Mouse (Mus musculus): Measurements from ENCODE around the gene Dnajc21. TPM values are rescaled to one million over a fixed set of nuclear protein-coding genes. Genes with fewer than 3 reads are reported as not detected.

Gene Dnajc21
- 40.4 TPM for polyA plus RNA-seq (2015; fragmentation: Illumina TruSeq; extraction: RNeasy Lipid Tissue Mini Kit (QIAGEN cat#74804); ENCODE audit: insufficient read depth, low replicate concordance)

DNA sequence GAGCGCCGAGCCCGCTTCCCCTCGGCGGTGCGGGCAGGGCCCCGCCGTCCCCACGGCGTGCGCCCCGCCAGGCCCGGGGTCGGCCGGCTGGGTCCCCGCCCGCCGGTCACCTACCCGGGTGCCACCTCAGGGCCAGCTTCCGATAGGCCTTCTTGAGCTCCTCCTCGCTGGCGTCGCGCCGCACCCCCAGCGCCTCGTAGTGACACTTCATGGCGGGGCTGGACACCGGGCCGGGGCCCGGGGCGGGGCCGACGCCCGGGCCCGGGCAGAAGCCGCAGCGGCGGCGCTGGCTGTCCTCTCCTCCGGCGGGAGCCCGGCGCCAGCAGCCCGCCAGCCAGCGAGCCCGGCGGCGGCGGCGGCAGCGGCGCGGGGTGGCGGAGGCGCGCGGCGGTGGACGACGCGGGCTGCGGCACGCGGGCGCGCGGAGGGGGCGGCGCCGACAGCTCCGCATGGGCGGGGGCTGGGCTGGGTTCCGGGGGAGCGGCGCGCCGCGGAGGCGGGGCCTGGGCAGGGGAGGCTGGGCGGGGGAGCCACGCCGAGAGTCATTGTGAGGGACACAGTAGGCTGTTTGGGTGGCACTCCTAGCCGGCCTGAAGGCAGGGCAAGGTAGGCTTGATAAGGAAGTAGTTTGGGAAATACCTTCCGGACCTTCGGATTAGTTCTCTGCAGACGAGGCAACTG is at the start of gene Dnajc21:
Gene Dnajc21, minus strand, starts transcription at position 366 of the 681 bp plus-strand sequence.

DNA sequence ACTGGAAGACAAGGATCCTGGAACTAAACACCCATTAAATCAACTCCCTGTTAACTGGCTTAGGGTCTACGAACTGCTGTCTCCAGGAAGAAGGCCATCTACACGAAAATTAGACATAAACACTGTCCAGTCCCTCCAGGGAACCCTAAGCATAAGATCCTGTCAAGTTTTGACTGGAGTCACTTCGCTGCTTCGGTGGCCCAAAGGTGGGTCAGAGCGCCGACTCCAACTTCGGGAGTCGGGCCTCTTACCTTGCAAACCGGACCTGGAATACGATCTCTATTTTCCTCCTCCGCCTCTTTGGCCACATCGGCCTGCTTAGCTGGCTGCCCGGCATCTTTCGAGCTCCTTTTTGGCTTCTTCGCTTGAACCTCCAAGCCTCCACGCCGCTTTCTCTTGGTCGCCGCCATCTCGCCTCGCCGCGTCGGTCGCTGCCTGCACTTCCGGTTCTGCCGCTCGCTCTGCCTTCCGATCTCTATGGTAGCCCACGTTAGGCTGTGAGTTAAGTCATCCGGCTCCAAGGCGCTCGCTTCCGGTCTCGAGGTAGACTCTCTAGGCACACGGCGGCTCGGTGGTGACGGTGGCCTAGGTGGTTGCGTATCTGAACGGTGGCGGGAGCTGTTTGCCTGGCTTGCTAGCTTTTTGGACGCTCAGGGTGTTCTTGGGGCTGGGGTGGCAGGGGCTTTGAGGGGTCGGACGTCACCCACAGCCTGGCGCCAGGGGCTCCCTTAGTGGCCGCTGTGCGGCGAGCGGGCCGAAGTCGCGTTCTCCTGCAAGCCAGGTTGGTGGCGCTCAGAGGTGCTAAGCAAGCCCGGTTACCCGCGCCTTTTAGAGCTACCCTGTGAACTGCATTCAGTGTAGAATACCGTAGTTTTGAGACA is 15.4 kb upstream of the Dnajc21 start, which contains the start of the genes Brix1 and Rad1:
Gene Brix1, minus strand, starts transcription at position 464 of the 881 bp plus-strand sequence.
Gene Rad1, plus strand, starts transcription at position 535 of the 881 bp plus-strand sequence.

Other genes starting within 250 kb of the Dnajc21 start
- not detected for gene Gm21973, start 145.1 kb downstream of the Dnajc21 start, polyA plus RNA-seq (2015; fragmentation: Illumina TruSeq; extraction: RNeasy Lipid Tissue Mini Kit (QIAGEN cat#74804); ENCODE audit: insufficient read depth, low replicate concordance)
- not detected for gene Agxt2, start 112.0 kb downstream of the Dnajc21 start, polyA plus RNA-seq (2015; fragmentation: Illumina TruSeq; extraction: RNeasy Lipid Tissue Mini Kit (QIAGEN cat#74804); ENCODE audit: insufficient read depth, low replicate concordance)
- gene Brix1, start 15.4 kb upstream of the Dnajc21 start, polyA plus RNA-seq (2015; fragmentation: Illumina TruSeq; extraction: RNeasy Lipid Tissue Mini Kit (QIAGEN cat#74804); ENCODE audit: insufficient read depth, low replicate concordance), result 51.2 TPM
- gene Rad1, start 15.5 kb upstream of the Dnajc21 start, polyA plus RNA-seq (2015; fragmentation: Illumina TruSeq; extraction: RNeasy Lipid Tissue Mini Kit (QIAGEN cat#74804); ENCODE audit: insufficient read depth, low replicate concordance), result 39.9 TPM
- gene Ttc23l, start 88.2 kb upstream of the Dnajc21 start, polyA plus RNA-seq (2015; fragmentation: Illumina TruSeq; extraction: RNeasy Lipid Tissue Mini Kit (QIAGEN cat#74804); ENCODE audit: insufficient read depth, low replicate concordance), result not detected
- 35.6 TPM for gene Rai14, start 244.1 kb upstream of the Dnajc21 start, polyA plus RNA-seq (2015; fragmentation: Illumina TruSeq; extraction: RNeasy Lipid Tissue Mini Kit (QIAGEN cat#74804); ENCODE audit: insufficient read depth, low replicate concordance)

All from spleen, adult 10 weeks (tissue).